Mouse (Mus musculus) urinary bladder, postnatal 36 days (tissue): ENCODE measurements around the gene Cfap97.
A peak's percentile ranks its signal among the peaks of the same experiment; 100 is the strongest.
"Not testable (repeated sequence)": the region's sequence is repeated elsewhere in the genome, so short reads cannot be mapped to it uniquely, and the experiment has no call there.

ENCODE experiments used
- DNase-seq, 2 experiments: peaks; one replicate each; pipeline ENCODE4 v3.0.0; 2022; ENCODE audit warnings: low spot score in 2 of 2, mixed read lengths in 1 of 2

Cfap97 gene

DNA sequence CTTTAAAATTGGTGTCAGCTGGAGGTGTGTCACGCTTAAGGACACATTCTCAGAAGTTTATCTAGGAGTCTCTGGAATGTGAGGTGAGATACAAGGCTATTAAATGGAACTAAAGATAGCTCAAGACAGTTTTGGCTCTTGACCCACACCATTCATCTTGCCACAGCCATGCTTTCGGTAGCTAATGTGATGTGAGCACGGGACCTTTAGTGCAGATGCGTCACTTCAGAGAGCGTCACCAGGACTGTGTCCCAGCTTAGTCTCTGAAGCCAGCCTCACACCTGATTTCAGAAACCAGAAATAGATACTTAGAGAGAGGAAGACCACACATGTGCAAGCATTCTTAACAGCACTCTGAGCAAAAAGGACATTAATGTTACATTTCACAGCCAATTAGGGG is 75.1 kb downstream of the Cfap97 start:
- no peak for DNase-seq

DNA sequence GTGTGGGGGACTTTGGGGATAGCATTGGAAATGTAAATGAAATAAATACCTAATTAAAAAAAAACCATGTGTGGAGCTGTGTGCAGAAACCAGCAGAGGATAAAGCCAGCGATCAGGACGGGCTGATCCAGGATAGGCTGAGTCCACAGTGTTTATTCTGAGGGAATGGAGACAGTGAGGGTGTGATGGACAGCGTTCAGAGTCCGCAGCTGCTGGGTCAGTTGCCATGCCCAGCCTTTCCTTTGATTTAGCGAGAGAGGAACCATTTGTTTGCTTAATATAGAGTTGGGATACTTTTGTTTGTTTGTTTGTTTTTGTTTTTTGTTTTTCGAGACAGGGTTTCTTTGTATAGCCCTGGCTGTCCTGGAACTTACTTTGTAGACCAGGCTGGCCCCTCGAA is 80.4 kb downstream of the Cfap97 start:
- not testable (repeated sequence) for DNase-seq

DNA sequence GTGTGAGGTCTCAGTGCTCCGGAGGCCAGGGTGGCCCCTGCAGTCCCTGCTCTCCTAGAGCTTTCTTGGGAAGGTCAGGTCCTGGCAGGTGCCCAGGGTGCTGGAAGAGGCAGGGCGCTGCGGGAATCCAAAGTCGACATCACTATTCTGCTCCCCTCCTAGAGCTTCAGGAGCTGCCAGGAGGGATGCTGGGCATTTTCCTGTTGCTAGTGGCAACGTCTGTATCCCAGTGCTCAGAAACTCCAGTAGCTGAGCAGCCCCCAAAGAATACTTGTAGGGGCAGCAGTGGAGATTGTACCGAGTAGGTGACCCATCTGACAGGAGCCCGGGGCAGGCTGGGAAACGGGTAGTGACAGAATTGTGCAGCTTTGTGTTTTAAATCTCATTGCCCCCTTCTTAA is 81.2 kb downstream of the Cfap97 start:
- DNase-seq = no peak

DNA sequence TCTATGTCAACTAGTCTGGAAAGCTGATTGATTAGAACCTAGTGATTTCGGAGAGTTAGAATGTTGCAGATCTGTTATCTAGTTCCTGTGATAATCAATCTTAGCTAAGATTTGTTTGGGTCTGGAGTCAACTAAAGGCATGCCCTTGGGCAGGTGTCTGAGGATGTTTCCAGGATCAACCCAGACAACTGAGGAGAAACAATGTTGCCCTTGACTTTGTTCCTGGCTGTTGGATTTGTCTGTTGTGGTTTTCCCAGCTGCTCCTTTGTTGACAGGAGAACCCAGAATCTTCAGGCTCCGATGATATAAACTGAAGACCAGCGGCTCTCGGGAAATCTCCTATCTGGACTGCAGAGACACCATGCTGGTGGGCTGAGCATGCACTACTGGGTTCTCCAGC is 83.2 kb downstream of the Cfap97 start:
- no peak for DNase-seq

DNA sequence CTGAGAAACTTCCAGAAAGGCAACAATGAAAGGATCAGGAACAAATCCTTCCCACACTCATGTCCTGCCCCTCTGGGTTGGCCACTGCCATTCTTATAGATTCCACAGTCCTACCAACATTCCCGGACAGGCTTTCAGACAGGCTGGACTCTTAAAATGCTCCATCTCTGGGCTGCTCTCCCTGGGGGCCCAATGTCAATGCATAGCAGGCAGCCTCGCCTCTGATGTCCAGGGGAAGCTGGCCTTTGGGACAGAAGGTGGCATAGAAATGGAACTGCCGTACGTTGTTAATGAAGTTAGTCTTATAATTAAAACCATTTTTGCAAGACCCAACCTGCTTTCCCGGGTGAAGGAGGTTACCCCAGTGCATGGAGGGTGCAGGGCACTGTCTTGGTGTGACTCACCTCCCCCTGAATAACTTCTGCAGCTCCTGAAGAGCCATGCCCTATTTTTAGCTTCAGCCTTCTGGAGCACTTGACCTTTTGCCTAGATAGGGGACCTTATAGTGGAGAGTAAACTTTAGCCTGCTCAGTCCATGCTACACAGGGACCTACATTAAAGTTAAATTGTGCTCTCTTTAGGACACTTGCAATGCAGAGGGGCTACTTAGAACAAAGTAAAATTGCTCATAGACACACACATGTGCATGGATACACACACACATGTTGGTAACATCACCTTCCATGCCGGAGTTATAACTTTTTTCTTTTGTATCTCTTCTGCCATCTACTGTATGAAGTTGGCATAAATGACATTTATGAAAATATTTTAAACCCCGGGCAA is 85.1 kb downstream of the Cfap97 start:
- DNase-seq = no peak

DNA sequence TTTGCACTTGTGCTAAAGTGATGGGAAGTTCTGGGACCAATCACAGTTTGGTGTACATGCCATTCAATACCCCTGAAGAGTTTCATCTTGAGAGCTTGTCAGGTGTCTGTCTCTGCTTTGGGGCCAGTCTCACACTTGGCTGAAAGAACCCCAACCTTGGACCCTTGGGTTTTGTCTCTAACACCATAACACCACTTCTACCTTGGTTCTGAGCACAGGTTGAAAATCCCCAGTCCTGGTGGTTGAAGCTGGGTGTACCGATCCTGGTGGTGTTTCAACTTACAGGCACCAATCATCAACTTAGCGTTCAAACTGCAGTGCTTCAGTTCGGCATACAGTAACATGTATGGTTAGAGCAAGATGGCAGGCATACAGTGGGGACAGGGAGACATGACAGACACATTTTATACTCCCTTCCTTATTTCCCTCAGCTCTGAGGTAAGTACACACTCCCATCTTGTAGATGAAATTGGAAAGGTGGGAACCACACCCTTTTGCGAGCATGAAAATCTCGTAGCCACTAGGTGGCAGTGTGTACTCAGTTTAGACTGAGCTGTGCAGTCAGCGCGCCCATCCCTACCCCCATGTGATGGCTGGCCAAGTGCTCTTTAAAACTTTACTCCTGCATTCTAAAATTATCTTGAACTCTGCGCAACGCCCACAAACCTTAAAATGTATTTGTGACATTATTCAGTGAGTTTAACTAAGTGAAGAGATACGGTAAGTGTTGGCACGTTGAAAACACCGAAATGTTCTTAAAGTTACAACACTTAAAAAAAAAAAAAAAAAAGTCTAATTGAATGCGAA is 90.2 kb downstream of the Cfap97 start:
- DNase-seq = peak; percentile 55 to 70

DNA sequence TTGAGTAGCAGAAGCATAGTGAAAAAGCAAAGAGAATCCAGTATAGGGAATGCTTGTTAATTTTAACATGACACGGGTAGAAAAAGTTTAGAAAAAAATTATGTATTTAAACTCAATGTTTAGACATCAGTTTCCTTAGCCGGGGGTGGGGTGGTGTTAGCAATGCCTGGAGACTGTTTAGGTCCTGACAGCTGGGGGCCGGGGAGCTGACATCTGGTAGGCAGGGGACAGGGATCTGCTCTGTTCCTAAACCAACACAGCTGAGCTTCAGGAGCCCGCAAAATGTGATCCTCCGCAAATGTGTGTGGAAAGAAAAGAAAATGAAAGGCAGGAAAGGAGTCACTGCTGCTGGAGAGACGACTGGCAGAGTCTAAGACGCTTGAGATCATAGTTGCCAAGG is 91.4 kb downstream of the Cfap97 start:
- no peak for DNase-seq
